ENCODE assay signal across 8 mouse cellular contexts in the genomic region with DNA sequence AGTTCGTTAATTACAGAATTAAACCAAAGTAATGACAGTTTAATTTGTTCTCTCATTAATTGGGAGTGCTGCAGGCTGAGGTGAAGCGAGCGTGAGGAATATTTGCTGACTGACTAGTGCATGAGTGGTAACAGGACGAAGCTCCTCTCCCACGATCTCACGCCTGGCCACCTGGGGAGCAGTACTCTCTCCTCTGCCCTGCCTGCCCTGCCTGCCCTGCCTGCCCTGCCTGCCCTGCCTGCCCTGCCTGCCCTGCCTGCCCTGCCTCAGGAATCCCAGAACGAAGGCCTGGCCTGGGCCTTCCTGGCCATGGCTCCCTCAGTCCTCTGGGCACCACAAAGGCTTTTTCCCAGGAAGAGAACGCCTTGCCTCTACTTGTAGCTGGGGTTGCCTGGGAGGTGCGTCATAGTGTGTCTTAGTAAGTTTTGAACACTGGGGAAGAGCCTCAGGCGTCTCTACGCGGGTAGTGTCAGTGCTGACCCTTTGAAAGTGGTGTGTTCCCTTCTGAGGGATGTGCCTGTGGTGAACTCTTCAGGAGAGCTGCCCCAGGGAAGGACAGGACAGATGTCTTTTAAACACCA.
DNase-seq lines count a peak whose midpoint lies in the region; ATAC-seq and TF ChIP-seq lines count a peak whose summit lies in the region.

No protein-coding gene starts in this region.

- H3K4me2 ChIP-seq in heart, embryonic 15.5 days, result peak overlapping the region; percentile 54
- H3K4me2 ChIP-seq in midbrain, embryonic 16.5 days (ENCODE audit: low read length), result peak overlapping the region; percentile 48

- no peak overlapping the region for H3K27ac ChIP-seq in heart, embryonic 15.5 days
- H3K27ac ChIP-seq in forebrain, embryonic 10.5 days, result peak overlapping the region; percentile 77
- peak overlapping the region; percentile 31; the same call in 1 of the 2 replicates for H3K27ac ChIP-seq in midbrain, embryonic 16.5 days (ENCODE audit: low read length)
- H3K27ac ChIP-seq in thymus, adult 2 months (ENCODE audit: control insufficient read depth, insufficient read depth, low read length), result no peak overlapping the region

- TF ChIP-seq POLR2A in thymus, adult 2 months (IDR thresholded peaks at IDR 0.05; ENCODE audit: control insufficient read depth, extremely low read depth, insufficient read depth, low read length, poor library complexity), result no peak

- ATAC-seq in heart, embryonic 15.5 days (replicated peaks; ENCODE audit: insufficient number of reproducible peaks, insufficient read depth, low FRiP score, low read depth), result no peak
- ATAC-seq in midbrain, embryonic 16.5 days, result peak; percentile 46

- H3K4me3 ChIP-seq in heart, embryonic 15.5 days, result peak overlapping the region; percentile 23
- peak overlapping the region; percentile 44 for H3K4me3 ChIP-seq in forebrain, embryonic 10.5 days
- peak overlapping the region; percentile 19 for H3K4me3 ChIP-seq in midbrain, embryonic 16.5 days (ENCODE audit: low read depth, low read length)
- H3K4me3 ChIP-seq in thymus, adult 2 months (ENCODE audit: control insufficient read depth, insufficient read depth, low read length), result no peak overlapping the region

- peaks cover 13% of the 10 kb centered on the region for H3K27me3 ChIP-seq in heart, embryonic 15.5 days
- peaks cover 29% of the 10 kb centered on the region for H3K27me3 ChIP-seq in forebrain, embryonic 10.5 days (ENCODE audit: poor library complexity, severe bottlenecking)
- H3K27me3 ChIP-seq in midbrain, embryonic 16.5 days (ENCODE audit: control insufficient read depth, insufficient read depth, low read depth, low read length), result no peaks in the 10 kb centered on the region; the same call in 1 of the 2 replicates
- H3K27me3 ChIP-seq in thymus, adult 2 months (ENCODE audit: control insufficient read depth, insufficient read depth, low read length), result no peaks in the 10 kb centered on the region

- no peaks in the 10 kb centered on the region for H3K9me3 ChIP-seq in heart, embryonic 15.5 days (replicated peaks)
- H3K9me3 ChIP-seq in forebrain, embryonic 10.5 days, result no peaks in the 10 kb centered on the region
- no peaks in the 10 kb centered on the region for H3K9me3 ChIP-seq in midbrain, embryonic 16.5 days (replicated peaks; ENCODE audit: control insufficient read depth, low read length, poor library complexity, severe bottlenecking)

- H3K36me3 ChIP-seq in heart, embryonic 15.5 days, result no peaks in the 10 kb centered on the region
- no peaks in the 10 kb centered on the region for H3K36me3 ChIP-seq in forebrain, embryonic 10.5 days (replicated peaks)
- H3K36me3 ChIP-seq in midbrain, embryonic 16.5 days (ENCODE audit: control insufficient read depth, insufficient read depth, low read length), result no peaks in the 10 kb centered on the region
- no peaks in the 10 kb centered on the region for H3K36me3 ChIP-seq in thymus, adult 2 months (ENCODE audit: control insufficient read depth, insufficient read depth, low read length)

- no peak for DNase-seq in heart, adult 8-10 months (ENCODE audit: low spot score)
- DNase-seq in forebrain, embryonic 10.5 days (ENCODE audit: extremely low spot score, low spot score), result peak; percentile 27
- peak; percentile 48 for DNase-seq in kidney, adult 9 months
- DNase-seq in thymus, adult 2 months, result no peak
- no peak for DNase-seq in frontal cortex, adult 2 months (ENCODE audit: extremely low spot score in 1 of 2, low spot score in 1 of 2)
- no peak for DNase-seq in thymus, postnatal 14 days

- H3K4me1 ChIP-seq in heart, embryonic 15.5 days (replicated peaks), result peaks cover 18% of the 10 kb centered on the region
- H3K4me1 ChIP-seq in forebrain, embryonic 10.5 days, result peaks cover 38% of the 10 kb centered on the region
- peaks cover 28% of the 10 kb centered on the region for H3K4me1 ChIP-seq in midbrain, embryonic 16.5 days (ENCODE audit: control insufficient read depth, insufficient read depth, low read length)
- H3K4me1 ChIP-seq in thymus, adult 2 months (replicated peaks; ENCODE audit: control insufficient read depth, insufficient read depth, low read length), result no peaks in the 10 kb centered on the region

- WGBS in heart, embryonic 15.5 days, result 39% methylated on average over 12 of the region's 12 CpGs
- WGBS in forebrain, embryonic 10.5 days, result 21% methylated on average over 12 of the region's 12 CpGs
- 20% methylated on average over 12 of the region's 12 CpGs for WGBS in midbrain, embryonic 16.5 days
- WGBS in thymus, adult 2 months, result 84% methylated on average over 12 of the region's 12 CpGs

- no peak overlapping the region for H3K9ac ChIP-seq in heart, embryonic 15.5 days
- peak overlapping the region; percentile 50; the same call in 1 of the 2 replicates for H3K9ac ChIP-seq in midbrain, embryonic 16.5 days (ENCODE audit: low read depth, low read length)

- no peak for TF ChIP-seq CTCF in thymus, adult 2 months (IDR thresholded peaks at IDR 0.05; ENCODE audit: borderline replicate concordance, control insufficient read depth, extremely low read depth, insufficient read depth, low read length, poor library complexity)

Comparison
In these comparisons a context has a peak if more than half of its experiments do, and no peak if none do; other contexts are left out.
1. H3K27ac ChIP-seq: peak in forebrain, embryonic 10.5 days (single experiment) and midbrain, embryonic 16.5 days (single experiment); none in heart, embryonic 15.5 days (single experiment) and thymus, adult 2 months (single experiment).
2. DNase-seq: peak in forebrain, embryonic 10.5 days (single experiment) and kidney, adult 9 months (single experiment); none in heart, adult 8-10 months (single experiment), thymus, adult 2 months (single experiment), frontal cortex, adult 2 months (0 of 2) and thymus, postnatal 14 days (single experiment).